Mouse (Mus musculus) adrenal gland, postnatal 14 days (tissue): ENCODE data around the gene Tlk2. TPM values are rescaled to one million over a fixed set of nuclear protein-coding genes. Genes with fewer than 3 reads are reported as not detected.

Source experiments
- DNase-seq: peaks from one replicate; pipeline ENCODE4 v3.0.0; 2021; ENCODE audit warnings: mixed read lengths
- total RNA-seq: library from RNA; stranded (reverse); gene quantifications from 2 replicates; pipeline ENCODE4 v1.2.3, GENCODE M21; 2021

The Tlk2 gene
- total RNA-seq, 1 experiment from 2014 or later, result 43.5 TPM

DNA sequence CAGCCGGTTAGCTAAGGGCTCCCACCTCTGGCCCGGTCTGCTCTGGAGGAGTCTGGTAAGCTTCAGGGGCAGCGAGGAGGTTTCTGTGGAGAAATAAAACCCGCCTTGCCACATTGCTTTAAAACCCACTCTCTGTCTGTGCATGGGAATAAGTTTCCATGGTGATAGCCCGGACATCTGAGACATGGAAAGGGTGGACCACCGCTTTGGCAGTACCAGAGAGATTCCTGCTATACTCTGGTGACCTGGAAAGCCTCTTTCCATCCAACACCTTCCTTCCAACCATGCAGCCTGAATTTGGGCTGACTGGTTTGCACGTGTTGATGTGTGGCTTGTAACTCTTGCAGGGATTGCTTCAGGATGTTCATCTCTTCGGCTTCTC is 135.0 kb downstream of the Tlk2 start:
- DNase-seq, result no peak

DNA sequence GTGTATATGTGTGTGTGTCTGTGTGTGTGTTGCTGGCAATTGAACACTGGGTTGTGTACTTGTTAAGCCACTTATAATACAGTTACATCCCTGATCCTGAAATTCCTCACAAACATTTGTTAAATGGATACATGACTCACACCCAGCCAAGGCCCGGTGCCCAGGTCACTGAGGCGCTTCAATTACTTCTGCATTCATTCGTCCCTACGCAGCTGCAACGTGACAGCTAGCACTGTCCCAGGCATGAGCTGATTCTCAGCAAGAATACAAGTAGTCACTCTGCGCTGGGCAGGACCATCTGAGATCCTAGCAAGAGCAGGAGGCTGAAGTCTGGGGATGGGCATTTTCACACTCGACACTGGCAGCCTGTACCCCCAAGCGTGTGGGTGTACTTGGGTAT is 136.7 kb downstream of the Tlk2 start:
- peak; percentile 57 for DNase-seq

DNA sequence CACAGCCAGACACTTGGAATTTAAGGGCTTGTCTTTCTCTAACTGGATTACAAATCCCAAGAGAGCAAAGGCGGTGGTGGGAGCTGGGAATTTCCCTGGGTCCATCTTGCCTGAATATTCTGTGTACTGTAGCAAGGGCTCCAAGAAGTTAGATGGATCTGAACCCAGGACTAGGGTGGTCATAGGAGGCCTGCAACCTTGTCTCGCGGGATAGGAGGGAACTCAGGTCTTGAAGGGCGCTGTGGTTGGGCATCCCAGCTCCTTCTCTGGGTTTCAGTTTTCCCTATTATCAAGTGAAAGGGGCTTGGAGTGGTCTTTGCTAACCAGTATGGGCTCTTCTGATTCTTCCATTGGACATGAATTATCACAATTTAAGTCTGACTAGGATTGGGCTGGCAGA is 137.5 kb downstream of the Tlk2 start:
- no peak for DNase-seq

DNA sequence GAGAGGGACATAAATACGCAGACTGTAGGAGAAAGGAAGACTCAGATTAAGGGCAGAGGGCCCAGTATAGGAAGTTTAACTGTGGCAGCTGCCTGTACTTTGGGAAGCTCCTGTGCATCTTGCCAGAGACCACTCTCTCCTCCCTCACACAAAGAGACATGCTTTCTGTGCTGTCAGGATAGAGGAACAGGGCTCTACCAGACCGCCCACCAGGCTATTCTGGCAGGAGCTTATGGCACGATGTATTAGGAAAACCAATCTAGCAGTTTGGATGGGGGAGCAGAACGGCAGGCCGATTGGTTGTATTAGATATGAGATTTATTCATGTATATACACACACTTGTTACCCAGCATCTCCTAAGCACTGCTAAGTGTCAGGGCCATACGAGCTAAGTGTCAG is 139.2 kb downstream of the Tlk2 start:
- DNase-seq, result no peak

GRCm38 (mm10) chr11:105321090-105321489 is 142.5 kb downstream of the Tlk2 start:
- DNase-seq, result no peak

- no peak for DNase-seq
Measured at GRCm38 (mm10) chr11:105323530-105323929, 144.9 kb downstream of the Tlk2 start.

DNA sequence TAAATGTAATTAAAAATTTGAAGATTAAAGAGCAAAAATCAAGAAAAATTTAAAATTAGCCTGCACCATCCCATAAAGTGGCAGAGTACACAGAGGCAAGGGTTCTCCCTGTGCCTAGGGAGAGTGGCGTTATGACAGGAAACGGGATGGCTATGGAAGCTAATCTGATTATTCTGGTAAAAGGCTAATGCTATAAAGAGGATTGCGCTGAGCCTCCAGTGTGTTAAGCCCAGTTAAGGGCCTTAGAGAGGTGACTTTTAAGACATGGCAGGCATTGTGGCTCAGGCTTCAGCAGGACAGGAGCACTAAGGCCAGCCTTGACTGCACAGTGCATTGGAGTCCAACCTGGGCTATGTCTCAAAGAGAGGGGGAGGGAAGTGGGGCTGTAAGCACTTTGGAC is 148.5 kb downstream of the Tlk2 start:
- no peak for DNase-seq

GRCm38 (mm10) chr11:105329962-105330361 is 151.4 kb downstream of the Tlk2 start:
- DNase-seq, result no peak

- DNase-seq, result no peak
Measured at GRCm38 (mm10) chr11:105331129-105331528, 152.5 kb downstream of the Tlk2 start.

DNA sequence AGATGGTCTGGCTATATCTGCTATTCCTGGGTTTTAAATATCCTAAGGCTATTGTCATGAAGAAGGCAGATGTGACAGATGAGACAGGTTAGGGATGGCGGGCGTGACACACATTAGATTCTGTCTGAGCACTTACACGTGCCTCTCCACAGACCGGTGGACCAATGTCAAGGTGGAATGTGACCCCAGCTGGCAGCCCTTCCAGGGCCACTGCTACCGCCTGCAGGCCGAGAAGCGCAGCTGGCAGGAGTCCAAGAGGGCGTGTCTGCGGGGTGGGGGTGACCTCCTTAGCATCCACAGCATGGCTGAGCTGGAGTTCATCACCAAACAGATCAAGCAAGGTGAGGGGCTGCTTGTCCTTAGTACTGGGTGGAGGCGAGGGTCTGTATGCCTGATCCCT is 153.1 kb downstream of the Tlk2 start:
- peak; percentile 91 for DNase-seq

- peak; percentile 81 for DNase-seq
Measured at GRCm38 (mm10) chr11:105332468-105332867, 153.9 kb downstream of the Tlk2 start.

Other genes with a start within 250 kb of the Tlk2 start
- gene Efcab3, start 115.2 kb upstream of the Tlk2 start, total RNA-seq, result 0.44 and 0.94 TPM in 2 replicates
- gene Mettl2, start 52.4 kb upstream of the Tlk2 start, total RNA-seq, result 18.2 and 22.8 TPM in 2 replicates
- not detected in 2 replicates for gene Gm10842, start 31.9 kb upstream of the Tlk2 start, total RNA-seq
- 20.4 and 21.7 TPM in 2 replicates for gene Mrc2, start 113.8 kb downstream of the Tlk2 start, total RNA-seq